Mouse (Mus musculus) CH12.LX (cell line): ENCODE data around the gene Nckap1l. TPM values are rescaled to one million over a fixed set of nuclear protein-coding genes. Genes with fewer than 3 reads are reported as not detected.
"Not testable (repeated sequence)": the region's sequence is repeated elsewhere in the genome, so short reads cannot be mapped to it uniquely, and the experiment has no call there.

ENCODE experiments used
- DNase-seq: peaks from one replicate; pipeline ENCODE4 v3.0.0-alpha.2; 2013; ENCODE audit errors: extremely low read depth
- H3K27ac ChIP-seq: 2 replicates; pipeline ENCODE4 v1.5.1; 2012; ENCODE audit warnings: low read depth, mild to moderate bottlenecking, control low read depth, moderate library complexity; ENCODE audit not compliant: insufficient read depth
- H3K27me3 ChIP-seq: replicated peaks from 2 replicates; pipeline ENCODE3; 2012; ENCODE audit warnings: inconsistent platforms
- H3K36me3 ChIP-seq, 2 experiments: replicated peaks in 1 of 2; 2 replicates each; pipeline versions ENCODE3 to v1.6.1; 2012; ENCODE audit warnings: inconsistent platforms in 1 of 2, low read length in 1 of 2, mild to moderate bottlenecking in 1 of 2, mixed read lengths in 1 of 2, moderate library complexity in 1 of 2; ENCODE audit not compliant: control insufficient read depth in 1 of 2, insufficient read depth in 1 of 2
- H3K4me1 ChIP-seq, 2 experiments: 2 replicates each; pipeline ENCODE4 v1.6.1; 2012; ENCODE audit warnings: inconsistent platforms in 1 of 2, moderate library complexity in 1 of 2; ENCODE audit not compliant: insufficient read depth in 2 of 2, control insufficient read depth in 1 of 2
- H3K4me2 ChIP-seq: 2 replicates; pipeline ENCODE4 v1.6.1; 2012; ENCODE audit warnings: low read depth, mild to moderate bottlenecking, control low read depth; ENCODE audit not compliant: poor library complexity, insufficient read depth, severe bottlenecking
- H3K4me3 ChIP-seq, 3 experiments: fragments of 150-350 bp in 1 of 3; sonication (generic) in 1 of 3; replicated peaks in 1 of 3; 2 replicates each; pipeline versions ENCODE3 to v1.5.1; 2011 to 2012; ENCODE audit warnings: low read depth in 2 of 3, low read length in 2 of 3, mild to moderate bottlenecking in 2 of 3, moderate library complexity in 2 of 3, control low read depth in 1 of 3, improper control_type of control experiment in 1 of 3, inconsistent platforms in 1 of 3, mixed read lengths in 1 of 3; ENCODE audit not compliant: poor library complexity in 1 of 3
- H3K79me2 ChIP-seq: replicated peaks from 2 replicates; pipeline ENCODE4 v1.6.1; 2012; ENCODE audit warnings: mild to moderate bottlenecking, moderate library complexity; ENCODE audit not compliant: control insufficient read depth, poor library complexity, insufficient read depth, severe bottlenecking; ENCODE audit errors: extremely low read depth
- H3K9ac ChIP-seq: 2 replicates; pipeline ENCODE4 v1.6.1; 2012; ENCODE audit warnings: low read depth, mild to moderate bottlenecking, control low read depth, moderate library complexity; ENCODE audit not compliant: insufficient read depth
- H3K9me3 ChIP-seq: replicated peaks from 2 replicates; pipeline ENCODE3; 2012; ENCODE audit warnings: low read length, inconsistent platforms, mixed read lengths
- CHD1 ChIP-seq: IDR thresholded peaks from 2 replicates; pipeline ENCODE4 v1.6.1; 2012; ENCODE audit warnings: low read depth, low read length, improper control_type of control experiment, inconsistent platforms
- ELF1 ChIP-seq: IDR thresholded peaks from 2 replicates; pipeline ENCODE4 v1.6.1; 2014; ENCODE audit warnings: low read depth, mild to moderate bottlenecking, inconsistent platforms, low read length, improper control_type of control experiment
- GABPA ChIP-seq: IDR thresholded peaks from 2 replicates; pipeline ENCODE4 v1.6.1; 2012; ENCODE audit warnings: low read depth, low read length, improper control_type of control experiment, inconsistent platforms; ENCODE audit not compliant: insufficient replicate concordance
- HCFC1 ChIP-seq: IDR thresholded peaks from 2 replicates; pipeline ENCODE4 v1.6.1; 2012; ENCODE audit warnings: low read depth, mild to moderate bottlenecking, inconsistent platforms, low read length, improper control_type of control experiment
- MAX ChIP-seq: IDR thresholded peaks from 2 replicates; pipeline ENCODE4 v1.6.1; 2011; ENCODE audit warnings: low read length, improper control_type of control experiment
- MYC ChIP-seq: IDR thresholded peaks from 2 replicates; pipeline ENCODE4 v1.6.1; 2011; ENCODE audit warnings: low read depth, mild to moderate bottlenecking, improper control_type of control experiment, low read length
- RCOR1 ChIP-seq: conservative IDR thresholded peaks from 2 replicates; pipeline ENCODE4 v1.6.1; 2012; ENCODE audit warnings: low read depth, mild to moderate bottlenecking, inconsistent platforms, low read length, improper control_type of control experiment
- SIN3A ChIP-seq: IDR thresholded peaks from 2 replicates; pipeline ENCODE4 v1.6.1; 2012; ENCODE audit warnings: low read length, improper control_type of control experiment, inconsistent platforms
- TBP ChIP-seq: conservative IDR thresholded peaks from 2 replicates; pipeline ENCODE4 v1.6.1; 2011; ENCODE audit warnings: low read depth, low read length, improper control_type of control experiment
- TCF12 ChIP-seq: IDR thresholded peaks from 2 replicates; pipeline ENCODE4 v1.6.1; 2014; ENCODE audit warnings: low read depth, mild to moderate bottlenecking, inconsistent platforms, low read length, improper control_type of control experiment
- ZC3H11A ChIP-seq: IDR thresholded peaks from 2 replicates; pipeline ENCODE4 v1.6.1; 2012; ENCODE audit warnings: low read depth, mild to moderate bottlenecking, inconsistent platforms, low read length, improper control_type of control experiment
- dilution Hi-C: fragments of 300-500 bp; cut with MboI; formaldehyde crosslinking; loops from 2 replicates; pipeline ENCODE4 v1.14.3; 2020; ENCODE audit warnings: low sequenced_read_pairs; ENCODE audit not compliant: extremely low pct_unique_long_range_greater_than_20kb, extremely low pct_ligation_motif_present
- in situ Hi-C: fragments of 300-500 bp; cut with MboI; formaldehyde crosslinking; loops from 3 replicates; pipeline ENCODE4 v1.14.3; 2019; ENCODE audit warnings: low sequenced_read_pairs, low pct_ligation_motif_present, low pct_unique_long_range_greater_than_20kb, mixed read lengths
- polyA plus RNA-seq: library from polyadenylated mRNA; unstranded; fragments of >175 nt; gene quantifications from 2 replicates; pipeline ENCODE4 v1.2.1, GENCODE M21; 2012; ENCODE audit warnings: low read depth; ENCODE audit not compliant: insufficient read length
- total RNA-seq, 2 experiments: library from RNA; depleted of rRNA; stranded (reverse); fragments of 300-350 nt in 1 of 2; fragments of >200 nt in 1 of 2; gene quantifications; 2 replicates each; pipeline ENCODE4 v1.2.3; 2012 to 2014

Nckap1l gene
- total and polyA plus RNA-seq, 3 experiments: 68.6 to 109 (median 77.7) TPM

GRCm38 (mm10) chr15:103445966-103446365 is 7.6 kb upstream of the Nckap1l start:
- H3K4me2 ChIP-seq, H3K9me3 ChIP-seq, H3K27ac ChIP-seq, H3K4me3 ChIP-seq, H3K4me1 ChIP-seq, H3K79me2 ChIP-seq, H3K9ac ChIP-seq, dilution Hi-C loops, H3K36me3 ChIP-seq, H3K27me3 ChIP-seq, in situ Hi-C loops, DNase-seq: not testable (repeated sequence)

GRCm38 (mm10) chr15:103448369-103448768 is 5.2 kb upstream of the Nckap1l start, which contains the start of gene Gtsf2:
TSS of gene Gtsf2 (minus strand) at chr15:103448469.
- H3K4me2 ChIP-seq: no peak within 1 kb of the TSS
- H3K9ac ChIP-seq: no peak within 1 kb of the TSS
- no peaks in the 10 kb centered on the region for H3K36me3 ChIP-seq
- no peak within 1 kb of the TSS for H3K27ac ChIP-seq
- in situ Hi-C loops (no loop called here), dilution Hi-C loops (no loop called here)
- peaks cover 0 to 5% of the 10 kb centered on the region in 2 experiments; a peak in 1 of 4 replicates for H3K4me1 ChIP-seq
- H3K79me2 ChIP-seq: no peaks in the 10 kb centered on the region
- H3K4me3 ChIP-seq: no peak within 1 kb of the TSS
- H3K27me3 ChIP-seq: peaks cover 9% of the 10 kb centered on the region
- DNase-seq: no peak
- TF ChIP-seq HCFC1 (no peak), MAX (no peak), RCOR1 (no peak), CHD1 (no peak), GABPA (no peak), TCF12 (no peak)
- no peaks in the 10 kb centered on the region for H3K9me3 ChIP-seq

- TF ChIP-seq TBP: no peak
- no peak for TF ChIP-seq HCFC1
- 0 out of 2 replicates have a peak, but pooled peaks have one; percentile 23 for TF ChIP-seq MYC
- no peak for TF ChIP-seq ZC3H11A
- peak; percentile 74 for TF ChIP-seq ELF1
- peak; percentile 52 for TF ChIP-seq SIN3A
- peaks cover 12 to 39% of the 10 kb centered on the region in 2 experiments for H3K36me3 ChIP-seq
- H3K27ac ChIP-seq: no peak overlapping the region
- peak; percentile 65 for DNase-seq
- H3K9ac ChIP-seq: peak overlapping the region; percentile 96
- H3K79me2 ChIP-seq: peaks cover 32% of the 10 kb centered on the region
- H3K9me3 ChIP-seq: no peaks in the 10 kb centered on the region
- H3K4me2 ChIP-seq: peak overlapping the region; percentile 88
- H3K4me1 ChIP-seq: peaks cover 5 to 32% of the 10 kb centered on the region in 2 experiments
- H3K4me3 ChIP-seq: peak overlapping the region; percentile 71 to 81 (median 73)
- in situ Hi-C loops: no loop called here
- H3K27me3 ChIP-seq: no peaks in the 10 kb centered on the region
- dilution Hi-C loops: no loop called here
These were observed 855 bp downstream of the Nckap1l start for GRCm38 (mm10) chr15:103454449-103454848.
